Mouse (Mus musculus) hindbrain, embryonic 11.5 days (tissue): ENCODE measurements at regions not wholly inside any gene's neighbourhood (a gene's known extent, or its start where the extent isn't known, plus 50 kb on each side); places are given as distances from the start of the nearest gene placed in this dataset.

ENCODE experiments used
- ATAC-seq: fragments of 200-750 bp; cut with Nextera tagmentation; 2 replicates; pipeline ENCODE4 v1.8.0; 2017; ENCODE audit warnings: mild to moderate bottlenecking, moderate TSS enrichment, moderate library complexity; ENCODE audit not compliant: low FRiP score
- DNase-seq: peaks from one replicate; pipeline ENCODE4 v3.0.0-alpha.2; 2015; ENCODE audit warnings: low spot score
- H3K27ac ChIP-seq: fragments of 300-500 bp; sonication (generic); 2 replicates; pipeline ENCODE4 v1.5.1; 2014; ENCODE audit warnings: mild to moderate bottlenecking, low read depth, low read length
- H3K27me3 ChIP-seq: fragments of 300-500 bp; sonication (generic); 2 replicates; pipeline ENCODE4 v1.6.1; 2014; ENCODE audit warnings: mild to moderate bottlenecking, low read length, moderate library complexity, mixed read lengths; ENCODE audit not compliant: control insufficient read depth, insufficient read depth
- H3K36me3 ChIP-seq: fragments of 300-500 bp; sonication (generic); 2 replicates; pipeline ENCODE4 v1.6.1; 2014; ENCODE audit warnings: mild to moderate bottlenecking, low read length, moderate library complexity, mixed read lengths; ENCODE audit not compliant: control insufficient read depth, insufficient read depth
- H3K4me1 ChIP-seq: fragments of 300-500 bp; sonication (generic); replicated peaks from 2 replicates; pipeline ENCODE4 v1.6.1; 2014; ENCODE audit warnings: low read length, mixed read lengths; ENCODE audit not compliant: control insufficient read depth, insufficient read depth
- H3K4me2 ChIP-seq: fragments of 300-500 bp; sonication (generic); replicated peaks from 2 replicates; pipeline ENCODE4 v1.6.1; 2014; ENCODE audit warnings: mild to moderate bottlenecking, low read depth, low read length
- H3K4me3 ChIP-seq: fragments of 300-500 bp; sonication (generic); 2 replicates; pipeline ENCODE4 v1.5.1; 2014; ENCODE audit warnings: low read depth, low read length
- H3K9ac ChIP-seq: fragments of 300-500 bp; sonication (generic); 2 replicates; pipeline ENCODE4 v1.6.1; 2014; ENCODE audit warnings: low read depth, low read length
- H3K9me3 ChIP-seq: fragments of 300-500 bp; sonication (generic); 2 replicates; pipeline ENCODE4 v1.6.1; 2016; ENCODE audit warnings: low read length; ENCODE audit not compliant: control insufficient read depth
- whole genome bisulfite sequencing: fragments of 180-500 bp; shearing (Covaris S2); extraction: QIAGEN DNeasy Blood & Tissue Kit; methylation state at CpG from one replicate; pipeline ENCODE4 v1.1.7; 2014; 5-methylcytosine and 5-hydroxymethylcytosine counted together

DNA sequence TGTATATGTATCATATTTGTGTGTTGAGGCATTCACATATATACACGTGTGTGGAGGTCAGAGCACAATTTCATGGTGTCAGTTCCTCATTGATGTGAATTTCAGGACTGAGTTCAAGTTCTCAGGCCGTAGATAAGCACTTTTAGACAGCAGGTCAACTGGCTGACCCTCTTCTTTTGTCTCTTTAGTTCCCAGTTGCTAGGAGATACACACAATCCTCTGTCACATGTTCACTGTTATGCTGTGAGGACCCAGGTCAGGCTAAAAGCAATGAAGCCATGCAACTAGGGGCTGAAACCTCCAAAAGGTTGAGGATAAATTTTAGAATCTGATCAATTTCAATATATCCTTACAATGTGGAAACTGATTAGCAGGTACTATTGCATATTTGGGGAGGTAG lies 783.5 kb downstream of the Galc start:
- DNase-seq = peak; percentile 22
- Histone ChIP-seq H3K27ac (no peak overlapping the region), H3K9me3 (no peaks in the 10 kb centered on the region), H3K4me3 (no peak overlapping the region), H3K4me1 (no peaks in the 10 kb centered on the region), H3K27me3 (no peaks in the 10 kb centered on the region), H3K4me2 (no peak overlapping the region), H3K9ac (no peak overlapping the region), H3K36me3 (no peaks in the 10 kb centered on the region)
- ATAC-seq = peak; percentile 72; the same call in 1 of the 2 replicates
- WGBS = 20% methylated on average over 2 of the region's 2 CpGs

DNA sequence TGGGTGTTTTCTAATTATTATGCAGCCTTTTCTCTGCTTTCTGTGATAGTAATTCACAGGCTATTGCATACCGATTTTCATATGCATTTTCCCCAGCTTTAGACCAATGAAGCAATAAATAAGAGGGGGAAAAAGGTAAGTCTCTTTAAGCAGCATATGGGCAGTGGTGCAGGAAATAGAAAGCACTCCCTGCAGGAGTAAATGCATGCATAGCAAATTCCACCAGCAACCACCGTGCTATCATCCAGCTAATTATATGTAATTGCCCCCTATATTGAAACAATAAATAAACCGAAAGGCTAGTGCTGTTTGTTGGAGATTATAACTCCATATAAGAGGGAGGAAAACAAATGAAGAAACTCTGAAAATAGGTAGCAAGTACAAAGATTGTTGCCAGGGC lies 790.1 kb downstream of the Galc start:
- H3K4me2 ChIP-seq = no peak overlapping the region
- no peaks in the 10 kb centered on the region for H3K27me3 ChIP-seq
- ATAC-seq (no peak), DNase-seq (no peak)
- no peak overlapping the region for H3K27ac ChIP-seq
- WGBS = 80% methylated on average over 3 of the region's 3 CpGs
- no peak overlapping the region for H3K9ac ChIP-seq
- no peak overlapping the region for H3K4me3 ChIP-seq
- no peaks in the 10 kb centered on the region for H3K9me3 ChIP-seq
- no peaks in the 10 kb centered on the region for H3K36me3 ChIP-seq
- no peaks in the 10 kb centered on the region for H3K4me1 ChIP-seq

DNA sequence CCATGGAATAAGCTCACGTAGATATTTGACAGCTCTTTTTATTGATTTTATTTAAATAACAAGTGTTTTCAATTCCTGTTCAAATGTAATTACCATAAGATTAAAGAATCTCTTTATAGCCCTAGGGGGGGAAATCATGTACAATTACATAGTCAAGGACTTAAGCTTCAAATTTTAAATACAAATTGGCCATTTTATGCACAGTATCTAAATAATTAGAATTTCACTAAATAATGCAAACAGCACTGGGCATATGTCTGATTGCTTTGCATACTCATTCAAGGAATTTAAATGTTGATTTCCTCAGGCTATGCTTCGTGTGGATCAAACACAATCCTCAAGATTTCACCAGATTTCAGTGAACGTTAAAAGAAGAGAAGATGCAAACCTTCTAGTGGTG lies 823.1 kb downstream of the Galc start:
- Histone ChIP-seq H3K9ac (no peak overlapping the region), H3K27ac (no peak overlapping the region), H3K4me2 (no peak overlapping the region), H3K27me3 (no peaks in the 10 kb centered on the region), H3K4me1 (no peaks in the 10 kb centered on the region), H3K36me3 (no peaks in the 10 kb centered on the region), H3K9me3 (no peaks in the 10 kb centered on the region), H3K4me3 (no peak overlapping the region)
- no peak for DNase-seq
- 73% methylated on average over 3 of the region's 3 CpGs for WGBS
- no peak for ATAC-seq

DNA sequence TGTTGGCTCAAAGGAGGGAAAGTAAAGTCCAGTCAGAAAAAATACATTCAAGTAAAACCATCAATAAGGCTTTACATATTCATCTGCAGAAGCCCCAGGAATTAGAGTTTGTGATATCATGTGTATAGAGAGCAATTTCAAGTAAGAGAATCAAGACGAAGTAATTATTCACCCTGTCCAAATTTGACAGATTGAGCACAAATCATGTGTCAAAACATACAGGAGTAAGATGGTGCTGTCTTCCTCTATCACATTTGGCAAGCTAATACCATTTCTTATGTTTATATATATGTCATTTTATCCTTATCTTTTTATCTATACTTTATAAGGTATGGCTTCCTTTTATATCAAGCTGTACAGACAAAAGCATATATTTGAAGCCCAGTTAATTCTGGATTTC lies 825.2 kb downstream of the Galc start:
- Histone ChIP-seq H3K4me1 (no peaks in the 10 kb centered on the region), H3K36me3 (no peaks in the 10 kb centered on the region), H3K27ac (no peak overlapping the region), H3K27me3 (no peaks in the 10 kb centered on the region), H3K4me2 (no peak overlapping the region), H3K4me3 (no peak overlapping the region), H3K9ac (no peak overlapping the region), H3K9me3 (no peaks in the 10 kb centered on the region)
- ATAC-seq (no peak), DNase-seq (no peak)
- 88% methylated on average over 1 of the region's 1 CpGs for WGBS

DNA sequence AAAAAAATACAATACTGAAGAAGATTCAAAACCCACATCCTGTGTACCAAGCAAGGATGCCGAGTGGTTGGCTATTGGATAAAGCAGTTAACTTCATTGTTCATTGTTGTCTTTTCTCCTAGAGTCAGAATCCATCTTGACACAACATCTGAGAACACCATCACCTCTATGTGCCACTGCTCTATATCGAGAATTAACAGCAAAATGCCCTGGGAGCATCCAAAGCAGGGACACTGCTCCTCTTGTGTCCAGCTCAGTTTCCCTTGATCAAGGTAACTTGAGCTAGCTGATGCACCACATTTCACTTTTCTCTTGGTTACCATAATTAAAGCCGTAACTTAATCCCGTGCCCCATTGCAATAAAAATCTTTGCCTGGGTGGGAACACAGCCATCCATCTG lies 826.6 kb downstream of the Galc start:
- Histone ChIP-seq H3K27ac (no peak overlapping the region), H3K9ac (no peak overlapping the region), H3K4me1 (no peaks in the 10 kb centered on the region), H3K9me3 (no peaks in the 10 kb centered on the region), H3K27me3 (no peaks in the 10 kb centered on the region), H3K36me3 (no peaks in the 10 kb centered on the region), H3K4me3 (no peak overlapping the region), H3K4me2 (no peak overlapping the region)
- ATAC-seq (no peak), DNase-seq (no peak)
- 92% methylated on average over 4 of the region's 4 CpGs for WGBS

DNA sequence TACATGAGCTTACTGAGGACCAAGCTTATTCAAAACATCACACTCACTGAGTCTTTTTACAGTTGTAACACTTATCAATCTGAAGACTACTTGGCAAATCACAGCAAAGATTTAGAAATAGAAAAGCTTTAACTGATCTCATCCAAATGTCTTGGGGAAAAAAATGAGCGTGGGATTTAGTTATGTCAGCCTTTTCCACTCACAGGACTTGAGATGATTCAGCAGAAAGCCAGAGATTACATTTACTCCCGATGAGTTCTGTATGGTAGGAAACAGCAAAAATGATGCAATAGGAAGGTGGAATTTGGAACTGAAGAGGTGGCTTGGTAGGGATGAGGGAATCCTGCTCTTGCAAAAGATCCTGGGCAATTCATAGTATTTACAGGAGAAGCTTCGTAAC lies 831.0 kb downstream of the Galc start:
- H3K36me3 ChIP-seq = no peaks in the 10 kb centered on the region
- H3K4me2 ChIP-seq = no peak overlapping the region
- no peak overlapping the region for H3K27ac ChIP-seq
- no peak overlapping the region for H3K4me3 ChIP-seq
- DNase-seq (no peak), ATAC-seq (no peak)
- H3K27me3 ChIP-seq = no peaks in the 10 kb centered on the region
- no peaks in the 10 kb centered on the region for H3K9me3 ChIP-seq
- no peaks in the 10 kb centered on the region for H3K4me1 ChIP-seq
- 93% methylated on average over 3 of the region's 3 CpGs for WGBS
- H3K9ac ChIP-seq = no peak overlapping the region

DNA sequence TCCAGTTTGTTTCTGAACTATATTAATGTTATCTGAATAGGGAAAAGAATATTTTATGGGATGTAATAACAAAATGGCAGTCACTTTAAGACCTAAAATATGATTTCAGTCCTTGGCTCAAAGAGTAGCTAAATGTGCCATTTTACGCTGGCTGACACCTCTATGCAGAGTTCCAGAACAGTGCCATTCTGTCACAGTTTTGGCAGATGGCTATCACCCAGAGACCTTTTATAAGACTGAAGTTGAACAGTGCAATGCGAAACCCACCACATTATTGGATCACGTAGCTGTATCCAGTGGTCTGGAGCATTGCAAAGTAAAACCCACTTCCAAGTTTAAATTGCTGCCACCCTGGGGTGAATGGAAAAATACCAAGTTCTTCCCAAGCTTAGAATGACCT lies 834.5 kb downstream of the Galc start:
- H3K4me3 ChIP-seq = no peak overlapping the region
- H3K9me3 ChIP-seq = no peaks in the 10 kb centered on the region
- no peak overlapping the region for H3K27ac ChIP-seq
- ATAC-seq (no peak), DNase-seq (no peak)
- no peak overlapping the region for H3K4me2 ChIP-seq
- H3K36me3 ChIP-seq = no peaks in the 10 kb centered on the region
- WGBS = 93% methylated on average over 3 of the region's 3 CpGs
- no peaks in the 10 kb centered on the region for H3K27me3 ChIP-seq
- no peaks in the 10 kb centered on the region for H3K4me1 ChIP-seq
- no peak overlapping the region for H3K9ac ChIP-seq

DNA sequence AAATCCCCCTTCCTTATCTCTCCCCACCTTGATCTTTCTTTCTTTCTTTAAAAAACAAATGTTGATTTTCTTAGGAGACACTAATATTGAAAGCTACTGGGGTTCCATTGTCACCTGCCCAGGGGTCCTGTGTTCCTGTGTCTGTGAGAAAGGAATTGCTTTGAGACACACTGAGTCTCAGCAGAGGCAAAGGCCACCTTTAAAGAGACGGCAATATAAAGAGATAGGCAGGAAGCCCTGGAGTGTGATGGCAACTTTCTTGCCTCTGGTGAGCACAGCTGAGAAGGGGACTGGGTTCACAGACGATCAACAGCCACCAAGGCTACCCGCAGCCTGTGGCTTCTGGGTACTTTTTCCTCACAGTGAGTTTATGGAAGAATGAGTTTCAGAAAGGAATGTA lies 855.8 kb downstream of the Galc start:
- Histone ChIP-seq H3K4me3 (no peak overlapping the region), H3K4me2 (no peak overlapping the region), H3K36me3 (no peaks in the 10 kb centered on the region), H3K9ac (no peak overlapping the region), H3K27ac (no peak overlapping the region), H3K27me3 (no peaks in the 10 kb centered on the region), H3K4me1 (no peaks in the 10 kb centered on the region; the same call in none of the 2 replicates), H3K9me3 (no peaks in the 10 kb centered on the region)
- DNase-seq (no peak), ATAC-seq (peak; percentile 18; the same call in 1 of the 2 replicates)
- WGBS = 7% methylated on average over 3 of the region's 3 CpGs

DNA sequence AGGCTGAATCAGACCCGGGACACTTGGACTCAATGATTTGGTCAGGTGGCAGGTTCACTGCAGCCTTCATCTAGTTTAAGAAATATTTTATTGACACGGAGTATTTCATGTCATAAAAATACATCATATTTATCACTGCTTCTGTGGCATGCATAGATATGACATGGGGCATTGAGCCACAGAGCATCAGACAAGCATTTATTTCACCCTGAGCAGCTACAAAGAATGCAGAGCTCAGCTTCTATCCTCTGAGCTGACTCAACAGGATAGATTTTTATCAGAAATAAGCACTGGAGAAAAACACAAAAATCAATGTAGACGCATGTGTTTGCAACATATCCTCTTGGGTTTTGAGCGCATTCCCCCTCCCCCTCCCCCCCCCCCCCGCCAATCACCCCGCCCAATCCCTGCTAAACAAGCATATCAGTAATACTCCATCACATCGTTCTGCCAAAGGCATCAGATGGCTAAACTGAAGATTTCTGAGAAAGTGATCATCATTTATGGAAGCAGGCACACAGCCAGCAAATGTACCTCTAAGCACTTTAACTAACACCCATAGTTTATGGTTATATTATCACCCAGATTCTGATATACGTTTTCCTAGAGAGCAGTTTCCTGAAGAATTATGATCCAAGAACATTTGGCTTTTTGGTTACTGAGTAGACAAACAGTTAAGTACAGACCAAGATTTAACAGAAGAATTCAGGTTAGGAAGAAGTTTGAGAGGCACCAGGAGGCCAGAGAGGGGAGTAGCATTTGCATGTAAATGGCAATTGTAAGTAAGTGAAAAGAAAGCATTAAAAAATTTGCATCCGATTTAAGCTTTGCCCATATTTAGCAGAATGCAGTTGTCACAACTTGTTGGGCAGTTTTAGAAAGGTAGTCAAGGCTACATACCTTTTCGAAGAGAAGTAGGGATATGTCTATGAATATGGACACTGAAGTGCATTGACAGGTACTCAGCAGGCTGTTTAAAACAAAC lies 856.6 kb downstream of the Galc start:
- DNase-seq (no peak), ATAC-seq (no peak; the same call in 1 of the 2 replicates)
- no peaks in the 10 kb centered on the region for H3K9me3 ChIP-seq
- no peaks in the 10 kb centered on the region; the same call in none of the 2 replicates for H3K4me1 ChIP-seq
- no peaks in the 10 kb centered on the region for H3K36me3 ChIP-seq
- no peak overlapping the region for H3K4me3 ChIP-seq
- no peak overlapping the region for H3K9ac ChIP-seq
- H3K4me2 ChIP-seq = no peak overlapping the region
- 23% methylated on average over 8 of the region's 10 CpGs for WGBS
- H3K27me3 ChIP-seq = no peaks in the 10 kb centered on the region
- H3K27ac ChIP-seq = no peak overlapping the region
